Mouse (Mus musculus): ENCODE measurements around the gene Rpia. TPM values are rescaled to one million over a fixed set of nuclear protein-coding genes. Genes with fewer than 3 reads are reported as not detected.

Gene Rpia
- total RNA-seq (2023): 26.0 TPM

DNA sequence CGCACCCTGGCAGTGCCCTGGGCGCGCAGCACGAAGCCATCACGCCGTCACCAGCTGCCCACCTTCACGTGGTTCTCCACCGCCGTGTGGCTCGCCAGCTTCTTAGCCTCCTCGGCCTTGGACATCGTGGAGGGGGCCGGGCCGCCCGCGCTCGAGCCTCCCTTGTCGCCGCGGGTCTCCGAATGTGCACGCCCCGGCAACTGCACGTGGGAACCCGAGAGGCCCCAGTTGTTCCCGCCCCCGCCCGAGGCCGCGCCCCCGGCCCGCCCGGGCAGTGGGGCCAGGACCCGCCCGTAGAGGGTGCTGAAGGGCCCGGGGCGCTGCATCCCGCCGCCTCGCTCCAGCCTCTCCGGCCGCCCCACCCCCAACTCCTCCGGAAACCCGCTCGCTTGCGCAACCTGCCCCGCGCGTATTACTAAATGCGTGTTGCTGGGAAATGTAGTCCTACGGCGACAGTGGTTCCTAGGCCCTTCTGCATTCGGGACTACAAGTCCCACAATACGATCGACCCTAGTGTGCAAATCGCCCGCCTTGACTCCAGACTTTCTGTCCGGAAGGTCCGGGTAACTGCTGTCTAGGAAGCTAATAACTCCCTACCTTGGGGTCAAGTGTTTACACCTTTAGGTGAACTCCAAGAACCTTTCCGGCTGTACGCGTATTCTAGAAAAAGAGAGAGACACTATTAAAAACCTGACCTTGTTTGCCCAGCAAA, at the start of gene Rpia:
Gene Rpia (minus strand): TSS at position 409 of the 712 bp plus-strand sequence.

Other genes with a start within 250 kb of the Rpia start
- 109 TPM for gene Eif2ak3, start 52.3 kb upstream of the Rpia start, total RNA-seq (2023)
- not detected for gene Tex37, start 126.7 kb upstream of the Rpia start, total RNA-seq (2023)
- gene Foxi3, start 164.3 kb upstream of the Rpia start, total RNA-seq (2023): not detected

All from CD8-positive naive resting alpha-beta T cell, adult 57 days (primary cell).